Mouse (Mus musculus) testis, adult 2 months (tissue): ENCODE measurements around the gene Zfpl1.

Experiments used
- CTCF ChIP-seq: fragments of 200-500 bp; IDR thresholded peaks from 2 replicates; pipeline ENCODE4 v1.5.1; 2012; ENCODE audit warnings: low read depth, mild to moderate bottlenecking, inconsistent platforms, low read length, moderate library complexity; ENCODE audit not compliant: control insufficient read depth, insufficient read depth, insufficient replicate concordance
- POLR2A ChIP-seq: fragments of 200-500 bp; IDR thresholded peaks from 2 replicates; pipeline ENCODE4 v1.6.1; 2012; ENCODE audit warnings: low read depth, mild to moderate bottlenecking, inconsistent platforms, low read length, moderate library complexity; ENCODE audit not compliant: control insufficient read depth

- TF ChIP-seq CTCF (no peak), POLR2A (no peak; the same call in 1 of the 2 replicates)
These were observed 22.3 kb downstream of the Zfpl1 start for GRCm38 (mm10) chr19:6062418-6062817.
